Mouse (Mus musculus) urinary bladder, postnatal 4 days (tissue): Measurements from ENCODE around the gene Cep63.

ENCODE experiments used
- DNase-seq, 2 experiments: peaks; one replicate each; pipeline ENCODE4 v3.0.0; 2021 to 2022; ENCODE audit warnings: low spot score in 2 of 2

Gene Cep63

DNA sequence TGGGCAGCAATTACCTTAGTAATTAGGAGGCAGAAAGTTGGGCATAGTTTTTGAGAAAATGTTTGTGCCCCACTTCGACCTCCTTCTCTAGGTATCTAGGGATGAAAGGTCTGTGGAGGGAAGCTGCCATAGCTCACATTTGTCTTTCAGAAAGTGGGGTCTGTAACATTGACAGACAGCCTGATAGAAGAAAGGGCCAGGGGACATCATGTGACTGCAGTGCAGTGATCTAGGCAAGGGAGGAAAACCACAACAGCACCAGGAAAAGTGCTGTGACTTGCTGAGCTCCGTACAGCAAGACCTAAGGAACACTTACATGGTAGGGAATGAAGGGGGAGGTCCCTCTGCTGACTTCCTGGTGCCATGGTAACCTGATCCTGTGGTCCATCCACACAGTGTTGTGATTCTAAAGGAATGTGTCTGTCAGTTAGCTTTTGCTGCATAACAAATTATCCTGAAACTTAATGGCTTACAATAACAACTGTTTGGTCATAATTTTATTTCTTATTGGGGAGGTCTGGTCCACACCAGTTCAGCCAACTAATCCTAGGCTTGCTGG lies 5.3 kb upstream of the Cep63 start:
- DNase-seq: no peak

- no peak for DNase-seq
These were observed 2.7 kb upstream of the Cep63 start for GRCm38 (mm10) chr9:102629052-102629451.

DNA sequence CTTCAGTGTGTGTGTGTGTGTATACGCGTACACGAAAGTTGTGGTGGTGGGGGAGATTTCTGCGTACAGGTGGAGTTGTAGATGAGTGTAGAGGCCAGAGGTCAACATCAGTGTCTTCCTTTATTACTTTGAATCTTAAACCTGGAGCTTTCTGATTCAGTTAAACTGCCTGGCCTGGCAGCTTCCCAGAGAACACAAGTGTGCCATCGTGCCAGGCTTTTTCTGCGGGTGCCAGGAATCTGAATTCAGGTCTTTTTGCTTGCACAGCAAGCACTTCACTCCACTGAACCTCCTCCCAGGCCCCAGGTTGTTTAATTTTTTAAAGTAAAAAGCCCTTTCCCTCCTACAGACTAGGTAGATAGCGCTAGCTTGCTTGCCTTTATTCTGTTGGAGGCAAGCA lies 1.1 kb upstream of the Cep63 start:
- no peak for DNase-seq

GRCm38 (mm10) chr9:102626839-102627225 lies 498 bp upstream of the Cep63 start:
- no peak for DNase-seq

DNA sequence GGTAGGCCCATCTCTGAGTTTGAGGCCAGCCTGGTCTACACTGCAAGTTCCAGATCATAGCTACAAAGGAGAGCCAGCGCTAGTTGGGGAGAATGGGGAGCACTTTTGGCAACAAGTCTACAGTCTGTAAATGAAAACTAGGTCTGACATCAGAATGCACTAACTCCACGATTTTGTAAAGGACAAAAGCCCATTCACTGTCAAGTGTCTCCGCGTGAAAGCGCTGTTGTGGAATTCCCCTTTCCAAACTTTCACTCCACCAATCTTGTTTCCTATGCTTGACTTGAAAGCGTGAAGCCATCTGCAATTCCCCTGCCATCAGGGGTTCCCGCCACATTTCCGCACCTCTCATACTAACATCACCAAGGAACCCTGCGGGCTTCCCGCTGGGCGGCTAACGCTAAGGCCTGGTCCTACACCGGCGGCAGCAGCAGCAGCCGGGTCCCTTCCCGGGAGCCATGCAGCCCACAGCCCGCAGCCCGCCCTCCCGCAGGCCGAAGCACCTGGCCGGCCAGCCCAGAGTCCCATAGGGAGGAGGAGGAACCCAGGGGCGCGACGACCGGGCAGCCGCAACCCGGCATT lies 842 bp downstream of the Cep63 start:
- no peak for DNase-seq

DNA sequence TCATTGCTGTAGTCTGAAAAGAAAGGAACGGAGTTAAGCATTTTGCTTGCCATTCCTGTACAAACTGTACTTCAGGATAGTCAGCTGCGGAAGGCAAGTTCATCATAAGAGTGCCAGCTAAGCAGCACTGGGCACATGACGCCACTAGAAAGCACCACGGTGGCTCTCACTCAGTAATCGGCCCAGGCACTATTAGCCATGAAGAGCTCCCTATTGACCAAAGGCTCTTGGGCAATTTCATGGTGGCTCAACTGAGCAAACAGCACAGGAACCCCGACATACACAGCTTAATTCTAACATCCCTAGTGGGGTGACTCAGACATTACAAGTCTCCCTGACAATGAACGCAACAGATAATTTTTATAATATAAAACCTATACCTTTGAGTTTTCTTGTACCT lies 2.8 kb downstream of the Cep63 start:
- DNase-seq: no peak

DNA sequence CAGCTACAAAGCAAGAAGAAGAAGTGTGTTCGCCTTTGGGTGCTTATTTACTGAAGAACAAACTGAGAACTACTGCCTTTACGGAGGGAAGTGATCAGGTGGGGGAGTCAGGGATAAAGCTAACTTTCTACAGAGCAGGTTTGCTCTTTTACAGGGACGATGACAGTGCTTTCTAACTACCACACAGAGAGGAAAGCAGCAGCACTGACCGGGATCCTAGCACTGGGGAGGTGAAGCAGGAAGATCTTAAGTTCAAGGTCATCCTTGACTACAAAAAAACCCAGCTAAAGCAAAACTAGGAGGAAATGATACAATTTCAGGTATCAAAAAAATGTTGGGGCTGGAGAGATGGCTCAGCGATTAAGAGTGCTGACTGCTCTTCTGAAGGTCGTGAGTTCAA lies 3.5 kb downstream of the Cep63 start:
- DNase-seq: no peak

DNA sequence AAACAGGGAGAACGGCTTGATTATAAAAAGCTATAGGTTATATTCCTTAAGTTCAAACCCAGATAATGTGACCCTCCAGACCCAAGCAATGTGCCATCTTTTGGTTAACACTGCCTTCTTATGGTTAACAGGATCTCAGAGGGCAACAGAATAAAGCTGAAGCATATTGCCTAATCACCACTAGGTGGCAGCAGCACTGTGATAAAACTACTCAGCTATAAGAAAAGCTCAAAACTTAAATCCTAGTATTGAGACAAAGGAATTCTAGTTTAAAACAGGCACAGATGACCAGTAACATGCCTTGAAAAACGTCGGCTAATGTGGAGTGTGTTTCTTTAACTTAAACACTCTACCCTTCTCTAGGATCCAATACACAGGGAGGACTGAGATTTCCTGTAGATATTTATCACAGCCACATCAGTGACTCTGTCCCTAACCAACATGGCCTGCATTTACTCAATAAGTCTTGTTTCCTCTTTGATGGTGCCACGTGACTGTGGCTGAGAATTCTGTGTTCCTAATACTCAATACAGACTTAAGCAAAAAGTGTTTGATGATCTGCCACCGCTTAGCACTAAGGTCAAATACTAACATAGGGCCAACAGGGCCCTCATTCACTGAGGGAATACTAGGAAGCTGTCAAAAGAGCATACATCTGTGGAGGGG lies 4.0 kb downstream of the Cep63 start:
- DNase-seq: no peak

DNA sequence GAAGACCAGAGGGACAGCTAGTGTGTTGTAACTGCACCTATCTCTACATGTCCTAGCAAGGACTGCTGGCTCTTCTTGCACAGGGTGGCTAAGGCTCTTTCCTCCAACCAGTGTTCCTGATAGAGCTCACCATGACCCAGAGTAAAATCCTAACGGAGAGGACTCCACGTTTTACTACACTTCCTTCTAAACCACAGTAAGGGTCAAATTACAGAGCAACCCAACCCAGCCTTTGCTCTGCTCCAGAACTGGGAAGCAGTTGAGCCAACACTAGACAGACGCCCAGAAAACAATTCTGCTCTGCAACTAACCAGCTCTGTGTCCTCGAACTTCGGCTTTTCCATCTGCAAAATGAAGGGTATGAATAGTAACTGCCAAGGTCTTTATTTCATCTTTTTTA lies 4.9 kb downstream of the Cep63 start:
- DNase-seq: no peak

- no peak for DNase-seq
These were observed 10.1 kb downstream of the Cep63 start for GRCm38 (mm10) chr9:102616267-102616666.

DNA sequence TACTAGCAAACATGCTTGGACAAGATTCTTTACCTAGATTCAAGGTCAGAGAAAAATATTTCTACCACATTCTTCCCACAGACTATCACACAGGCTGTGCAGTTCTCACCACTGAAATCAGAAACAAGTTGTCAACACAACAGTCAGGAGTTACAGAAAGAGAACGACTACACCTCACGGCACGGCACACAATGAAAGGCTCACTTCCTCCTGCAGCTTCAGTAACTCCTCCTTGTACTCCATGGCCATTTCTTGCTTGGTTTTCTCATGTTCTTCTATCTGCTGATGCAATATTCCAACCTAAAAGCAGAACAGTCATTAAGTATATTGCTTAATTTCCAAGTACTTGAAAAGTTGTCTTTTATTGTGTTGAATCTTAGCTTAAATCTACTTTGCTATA lies 11.3 kb downstream of the Cep63 start:
- DNase-seq: no peak

- DNase-seq: no peak
These were observed 17.1 kb downstream of the Cep63 start for GRCm38 (mm10) chr9:102609221-102609620.

- DNase-seq: no peak
These were observed 18.9 kb downstream of the Cep63 start for GRCm38 (mm10) chr9:102607471-102607870.

GRCm38 (mm10) chr9:102605162-102605561 lies 21.2 kb downstream of the Cep63 start:
- DNase-seq: no peak

- DNase-seq: no peak
These were observed 24.7 kb downstream of the Cep63 start for GRCm38 (mm10) chr9:102601666-102602065.

DNA sequence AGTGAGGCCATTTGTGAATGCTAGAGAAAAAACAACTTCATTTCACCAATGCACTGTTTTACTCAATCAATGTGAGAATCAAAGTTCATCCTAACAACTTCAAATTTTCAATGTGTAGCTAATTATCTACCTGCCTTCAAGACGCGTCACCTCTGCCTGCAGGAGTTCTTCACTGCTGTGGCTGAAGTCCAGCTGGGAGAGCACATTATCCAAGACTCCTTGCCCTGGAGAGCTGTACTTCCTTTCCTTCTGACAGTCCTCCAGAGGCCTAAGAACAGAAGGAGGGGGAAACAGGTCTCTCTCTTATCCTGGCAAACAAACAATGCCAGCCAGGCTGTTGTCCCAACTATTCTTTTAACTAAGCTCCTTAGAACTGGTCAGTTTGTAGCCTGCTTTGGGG lies 25.1 kb downstream of the Cep63 start:
- DNase-seq: no peak

- DNase-seq: no peak
These were observed 30.5 kb downstream of the Cep63 start for GRCm38 (mm10) chr9:102595662-102596436.

DNA sequence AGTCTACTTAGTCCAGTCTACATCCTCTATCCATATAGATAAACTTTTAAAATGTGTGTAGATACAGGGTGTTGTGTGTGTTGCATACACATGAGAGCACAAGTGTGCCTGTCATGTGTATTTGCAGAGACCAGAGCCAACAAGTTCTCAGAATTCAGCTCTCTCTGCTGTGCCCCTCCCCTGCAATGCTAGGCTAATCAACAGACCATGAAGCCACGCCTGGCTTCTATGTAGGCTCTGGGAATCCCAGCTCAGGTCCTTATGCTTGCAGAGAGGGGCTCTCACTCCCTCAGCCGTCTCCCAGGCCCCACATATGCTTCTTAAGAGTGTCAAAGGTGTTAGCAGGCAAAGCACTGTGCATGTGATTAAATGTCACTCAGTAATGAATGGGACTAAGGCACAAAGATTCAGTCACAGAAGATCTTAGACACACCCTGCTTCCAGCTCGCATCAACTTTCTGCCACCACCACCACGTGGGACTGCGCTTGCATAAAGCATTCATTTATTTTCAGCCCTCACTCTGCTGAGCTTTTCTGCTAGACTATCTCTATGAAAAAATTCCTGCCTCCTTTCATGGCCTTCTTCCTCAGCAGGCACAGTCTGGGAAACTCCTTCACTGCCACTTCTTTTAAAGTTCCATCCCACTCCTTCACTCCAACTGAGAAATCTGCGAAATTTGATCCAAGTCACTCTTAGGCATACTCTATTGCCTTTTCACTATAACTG lies 31.5 kb downstream of the Cep63 start:
- DNase-seq: no peak

GRCm38 (mm10) chr9:102587347-102587746 lies 39.0 kb downstream of the Cep63 start:
- no peak for DNase-seq

DNA sequence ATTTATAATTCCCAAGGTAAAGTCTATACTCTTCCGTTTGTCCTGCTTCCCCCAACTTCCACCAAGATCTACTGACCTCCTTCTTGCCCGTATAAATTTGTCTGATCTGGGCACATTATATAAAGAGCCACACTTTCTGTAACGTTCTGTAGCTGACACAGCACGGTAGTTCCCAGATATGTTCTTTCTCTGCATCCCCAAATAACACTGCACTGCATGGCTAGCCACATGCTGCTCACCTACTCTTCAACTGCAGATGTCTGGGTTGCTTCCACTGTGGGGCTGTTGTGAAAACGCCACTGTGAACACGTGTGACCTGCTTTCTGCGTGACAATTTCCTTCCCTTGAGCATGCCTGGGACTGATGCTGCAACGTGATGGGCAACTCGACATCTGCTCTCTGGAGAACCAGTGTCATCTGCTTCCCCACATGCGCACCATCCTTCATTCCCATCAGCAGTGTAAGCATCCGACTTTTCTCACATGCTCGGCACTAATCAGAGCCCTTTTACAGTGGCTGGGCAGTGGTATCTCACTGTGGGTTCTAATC lies 44.3 kb downstream of the Cep63 start:
- DNase-seq: no peak

GRCm38 (mm10) chr9:102577480-102577879 lies 48.9 kb downstream of the Cep63 start:
- no peak for DNase-seq

GRCm38 (mm10) chr9:102572888-102573287 lies 53.4 kb downstream of the Cep63 start:
- DNase-seq: peak in 1 of 2 experiments; percentile 56
